Mouse (Mus musculus) heart, postnatal 10 days (tissue): ENCODE results near the gene Cox4i1. TPM values are rescaled to one million over a fixed set of nuclear protein-coding genes. Genes with fewer than 3 reads are reported as not detected.

ENCODE experiments used
- total RNA-seq, 2 experiments: library from RNA; stranded (reverse); gene quantifications; 2 replicates each; pipeline ENCODE4 v1.2.3; 2021

Cox4i1 gene
- total RNA-seq, 2 experiments from 2014 or later = 3,943 to 4,033 TPM

Other genes starting within 250 kb of the Cox4i1 start
- gene Gins2, start 78.9 kb upstream of the Cox4i1 start, total RNA-seq = 10 to 100 TPM; 14.6 to 15.2 TPM
- 1 to 10 TPM; 5.1 to 10.0 TPM for gene 1190005I06Rik, start 20.6 kb upstream of the Cox4i1 start, total RNA-seq
- gene Gm27021, start 143 bp upstream of the Cox4i1 start, total RNA-seq = under 1 TPM in 1 of 2 experiments, not detected in 1; 0.48 TPM
- 10 to 100 TPM; 65.9 to 68.6 TPM for gene Emc8, start 351 bp downstream of the Cox4i1 start, total RNA-seq
- gene Irf8, start 68.1 kb downstream of the Cox4i1 start, total RNA-seq = 1 to 10 TPM; 6.0 to 7.7 TPM